ENCODE assay signal across 22 mouse cellular contexts in genomic region chr6:96287377-96287776, GRCm38 (mm10).
"Had no signal": no experiment of that assay in that cellular context is flagged by ENCODE, and none has a peak within 500 bp of the region (broad histone marks: within the 10 kb centered on the region; RNA-seq: fewer than 3 reads in every experiment).

No protein-coding gene starts in this region.

- H3K9me3 ChIP-seq: heart, embryonic 10.5 days; heart, embryonic 12.5 days; hindbrain, embryonic 10.5 days; hindbrain, embryonic 12.5 days; intestine, embryonic 15.5 days; limb, embryonic 13.5 days; limb, embryonic 15.5 days; liver, embryonic 12.5 days had no signal

- ATAC-seq: hindbrain, embryonic 16.5 days; inflammation-experienced regulatory T-cells, adult 6 months; intestine, embryonic 15.5 days; intestine, postnatal 0 days; liver, embryonic 12.5 days had no signal

- H3K4me3 ChIP-seq: heart, embryonic 10.5 days; heart, embryonic 12.5 days; hindbrain, embryonic 10.5 days; hindbrain, embryonic 12.5 days; intestine, embryonic 15.5 days; left cerebral cortex, adult 2 months; limb, embryonic 13.5 days; limb, embryonic 15.5 days; liver, embryonic 12.5 days had no signal

- DNase-seq: gastrocnemius, postnatal 14 days; heart, adult 18-20 months; heart, postnatal 10 days; heart, postnatal 4 days; kidney, adult 18-20 months; kidney, adult 8-10 months; kidney, postnatal 10 days; kidney, postnatal 25 days had no signal

- H3K27me3 ChIP-seq: heart, embryonic 12.5 days; hindbrain, embryonic 12.5 days; intestine, embryonic 15.5 days; limb, embryonic 13.5 days; limb, embryonic 15.5 days; liver, embryonic 12.5 days had no signal

- H3K9ac ChIP-seq: heart, embryonic 12.5 days; hindbrain, embryonic 12.5 days; hindbrain, embryonic 14.5 days; intestine, embryonic 15.5 days; limb, embryonic 13.5 days; limb, embryonic 15.5 days; liver, embryonic 12.5 days; liver, embryonic 14.5 days had no signal

- H3K36me3 ChIP-seq: heart, embryonic 10.5 days; heart, embryonic 12.5 days; hindbrain, embryonic 10.5 days; hindbrain, embryonic 12.5 days; intestine, embryonic 15.5 days; limb, embryonic 13.5 days; limb, embryonic 15.5 days; liver, embryonic 12.5 days had no signal

- H3K4me2 ChIP-seq: heart, embryonic 12.5 days; hindbrain, embryonic 12.5 days; hindbrain, embryonic 14.5 days; intestine, embryonic 15.5 days; limb, embryonic 13.5 days; limb, embryonic 15.5 days; liver, embryonic 12.5 days had no signal

- H3K4me1 ChIP-seq: heart, embryonic 10.5 days; heart, embryonic 12.5 days; hindbrain, embryonic 12.5 days; intestine, embryonic 15.5 days; limb, embryonic 13.5 days; limb, embryonic 15.5 days; liver, embryonic 12.5 days had no signal

- H3K27ac ChIP-seq: heart, embryonic 10.5 days; hindbrain, embryonic 10.5 days; hindbrain, embryonic 12.5 days; hindbrain, embryonic 14.5 days; intestine, embryonic 15.5 days; left cerebral cortex, adult 2 months; limb, embryonic 13.5 days; limb, embryonic 15.5 days; liver, embryonic 12.5 days; liver, embryonic 14.5 days had no signal
